Mouse (Mus musculus) ES-CJ7 (cell line): ENCODE data around the gene Olfr106-ps.

Experiments used
- DNase-seq: peaks from one replicate; pipeline ENCODE4 v3.0.0; 2011; ENCODE audit warnings: low read depth, low spot score

Olfr106-ps gene

DNA sequence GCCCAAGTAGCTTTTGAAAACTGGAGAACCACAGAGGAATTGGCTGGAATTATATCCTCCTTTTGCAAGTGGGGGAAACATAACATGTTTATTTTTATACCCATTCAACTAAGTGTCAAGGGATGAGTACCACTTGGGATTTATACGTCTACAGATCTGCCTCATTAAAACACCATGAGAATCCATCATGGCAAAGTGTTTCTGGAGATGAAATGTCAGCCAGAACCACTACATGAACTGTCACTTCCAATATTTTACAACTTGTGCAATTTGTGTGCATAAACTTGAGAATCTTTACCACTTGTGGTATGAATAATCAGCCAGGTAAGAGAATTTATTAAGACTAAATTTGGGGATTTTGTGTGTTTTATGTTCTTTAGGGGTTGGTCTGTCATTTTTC, at the start of gene Olfr106-ps:
TSS of gene Olfr106-ps (plus strand) at position 301 of the 400 bp plus-strand sequence.
- no peak for DNase-seq

- no peak for DNase-seq
Measured at GRCm38 (mm10) chr17:37359282-37359681, 30.9 kb upstream of the Olfr106-ps start, which contains the start of gene Olfr104-ps. TSS of gene Olfr104-ps (plus strand) at chr17:37359582.

DNA sequence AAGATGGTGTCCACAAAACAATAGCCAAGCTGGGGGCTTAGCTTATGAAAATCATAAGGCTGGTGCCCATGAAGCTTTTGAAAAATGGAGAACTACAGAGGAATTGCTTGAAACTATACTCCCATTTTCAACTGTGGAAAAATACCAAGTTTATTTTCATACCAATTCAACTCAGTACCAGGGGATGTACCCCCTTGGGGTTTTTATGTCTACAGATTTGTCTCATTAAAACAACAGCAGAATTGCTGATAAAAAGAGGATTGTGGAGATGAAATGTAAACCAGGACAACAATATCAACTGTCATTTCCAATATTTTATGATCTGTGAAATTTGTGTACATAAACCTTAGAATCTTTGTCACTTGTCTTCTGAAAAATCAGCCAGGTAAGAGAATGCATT, 11.5 kb upstream of the Olfr106-ps start, which contains the start of gene Olfr105-ps:
TSS of gene Olfr105-ps (plus strand) at position 301 of the 400 bp plus-strand sequence.
- DNase-seq: no peak

DNA sequence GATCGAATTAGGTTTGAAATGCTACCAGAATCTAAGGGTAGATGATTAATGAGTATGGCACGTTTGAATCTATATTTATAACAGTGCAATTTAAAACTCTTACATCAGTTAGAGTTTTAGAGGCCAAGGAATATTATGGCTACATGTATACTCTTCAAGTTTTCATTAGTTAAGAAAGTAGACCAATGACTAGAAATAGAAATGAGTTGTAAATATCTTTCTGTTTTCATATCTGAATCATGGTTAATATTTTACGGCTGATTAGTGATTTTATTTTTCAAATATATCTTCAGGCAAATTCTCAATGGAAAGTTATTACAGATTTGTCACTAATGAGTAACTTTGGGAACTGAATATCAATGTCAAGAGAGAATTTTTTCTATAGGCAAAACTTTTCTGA, 8.7 kb downstream of the Olfr106-ps start, which contains the start of gene Olfr107:
TSS of gene Olfr107 (plus strand) at position 301 of the 400 bp plus-strand sequence.
- no peak for DNase-seq

- DNase-seq: no peak
Measured at GRCm38 (mm10) chr17:37413380-37413779, 23.2 kb downstream of the Olfr106-ps start.

GRCm38 (mm10) chr17:37445180-37445579, 55.0 kb downstream of the Olfr106-ps start, which contains the start of gene Olfr108:
TSS of gene Olfr108 (plus strand) at chr17:37445480.
- no peak for DNase-seq
